Mouse (Mus musculus): ENCODE measurements around the gene Fgf3. TPM values are rescaled to one million over a fixed set of nuclear protein-coding genes. Genes with fewer than 3 reads are reported as not detected.
A peak's percentile ranks its signal among the peaks of the same experiment; 100 is the strongest.

Gene Fgf3
- polyA plus RNA-seq, 1 experiment, result 7.0 TPM

DNA sequence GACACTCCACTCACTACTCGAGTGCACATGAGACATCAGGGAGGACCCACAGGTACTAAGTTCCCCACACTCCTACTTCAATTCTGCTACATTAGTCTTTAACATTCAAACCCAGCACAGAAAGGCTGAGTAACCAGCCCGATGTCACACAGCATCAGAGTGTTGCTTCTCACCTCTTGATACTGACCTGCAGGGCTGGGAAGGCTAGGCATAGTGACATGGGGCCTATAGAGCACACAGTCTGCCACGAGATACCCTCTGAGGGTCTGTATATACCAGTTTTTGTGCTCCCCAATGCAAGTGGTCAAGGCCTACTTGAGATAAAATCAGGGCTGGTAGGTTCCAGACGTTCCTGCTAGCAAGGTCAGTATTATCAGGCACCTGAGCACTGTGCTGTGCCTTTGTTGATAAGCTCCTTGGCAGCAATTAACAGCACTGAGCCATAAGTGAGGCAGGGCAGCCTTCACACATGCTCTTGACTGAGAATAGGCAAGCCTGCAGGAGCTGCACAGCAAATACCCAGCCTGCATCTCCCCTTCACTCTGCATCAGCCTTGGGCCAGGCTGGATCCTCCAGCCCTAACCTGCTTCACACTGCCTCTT is 29.8 kb upstream of the Fgf3 start:
- peaks cover 63% of the 10 kb centered on the region for H3K27me3 ChIP-seq (replicated peaks)

DNA sequence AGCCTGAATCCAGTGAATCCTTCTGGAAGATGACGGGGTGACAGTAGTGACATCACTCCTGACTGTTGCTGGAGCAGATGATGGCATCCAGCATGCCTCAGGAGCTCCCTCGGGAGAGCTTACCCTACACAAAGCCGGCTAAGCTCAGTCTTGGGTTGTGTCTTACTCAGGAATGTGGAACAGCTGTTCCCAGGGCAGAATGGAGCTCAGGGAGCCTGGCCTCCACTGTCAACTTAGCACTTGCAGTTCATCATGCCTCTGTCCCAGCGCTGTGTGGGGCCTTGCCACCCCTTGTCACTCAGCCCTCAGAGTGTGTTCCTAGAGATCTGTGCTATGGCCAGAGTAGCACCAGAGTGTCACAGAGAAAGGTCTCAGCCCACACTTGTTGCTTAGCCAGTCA is 26.4 kb upstream of the Fgf3 start:
- H3K27me3 ChIP-seq (replicated peaks), result peaks cover 58% of the 10 kb centered on the region
- TF ChIP-seq GATA1 (IDR thresholded peaks at IDR 0.05; ENCODE audit: borderline replicate concordance, low read length) (no peak), FLI1 (IDR thresholded peaks at IDR 0.05; ENCODE audit: low read length) (no peak)
- no peak overlapping the region for H3K4me3 ChIP-seq (replicated peaks)
- no peaks in the 10 kb centered on the region for H3K9me3 ChIP-seq
- peaks cover 45% of the 10 kb centered on the region for H3K4me1 ChIP-seq
- H3K36me3 ChIP-seq (replicated peaks; ENCODE audit: low read length), result no peaks in the 10 kb centered on the region

More for the DNA sequence above, 29.8 kb upstream of the Fgf3 start:
- TF ChIP-seq FLI1 (IDR thresholded peaks at IDR 0.05; ENCODE audit: low read length) (no peak), GATA1 (IDR thresholded peaks at IDR 0.05; ENCODE audit: borderline replicate concordance, low read length) (no peak)
- H3K4me3 ChIP-seq (replicated peaks), result no peak overlapping the region
- peaks cover 44% of the 10 kb centered on the region for H3K4me1 ChIP-seq
- no peaks in the 10 kb centered on the region for H3K36me3 ChIP-seq (replicated peaks; ENCODE audit: low read length)
- H3K9me3 ChIP-seq, result no peaks in the 10 kb centered on the region

DNA sequence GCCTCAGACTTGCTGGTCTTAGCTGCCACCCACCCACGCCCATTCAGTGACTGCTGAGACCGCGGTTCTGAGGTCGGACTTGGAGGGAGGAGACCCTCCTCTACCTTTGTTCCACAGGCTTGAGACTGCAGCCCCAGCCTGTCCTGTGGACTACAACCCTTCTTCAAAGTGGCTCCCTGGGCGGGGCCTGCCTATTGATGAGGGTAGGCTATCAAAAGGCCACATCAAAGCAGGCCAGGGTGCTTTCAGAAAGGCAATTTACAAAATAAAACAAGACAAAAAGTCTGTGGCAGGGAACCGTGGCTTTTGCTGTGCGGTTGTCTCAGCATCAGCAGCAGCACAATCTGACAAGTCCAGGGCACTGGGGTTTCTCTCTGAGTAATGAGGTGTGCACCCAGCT is 16.0 kb upstream of the Fgf3 start:
- peaks cover 77% of the 10 kb centered on the region for H3K27me3 ChIP-seq (replicated peaks)
- H3K9me3 ChIP-seq, result peaks cover 19% of the 10 kb centered on the region
- no peak for TF ChIP-seq FLI1 (IDR thresholded peaks at IDR 0.05; ENCODE audit: low read length)
- no peak for TF ChIP-seq GATA1 (IDR thresholded peaks at IDR 0.05; ENCODE audit: borderline replicate concordance, low read length)
- H3K4me1 ChIP-seq, result no peaks in the 10 kb centered on the region
- H3K4me3 ChIP-seq (replicated peaks), result no peak overlapping the region
- no peaks in the 10 kb centered on the region for H3K36me3 ChIP-seq (replicated peaks; ENCODE audit: low read length)

DNA sequence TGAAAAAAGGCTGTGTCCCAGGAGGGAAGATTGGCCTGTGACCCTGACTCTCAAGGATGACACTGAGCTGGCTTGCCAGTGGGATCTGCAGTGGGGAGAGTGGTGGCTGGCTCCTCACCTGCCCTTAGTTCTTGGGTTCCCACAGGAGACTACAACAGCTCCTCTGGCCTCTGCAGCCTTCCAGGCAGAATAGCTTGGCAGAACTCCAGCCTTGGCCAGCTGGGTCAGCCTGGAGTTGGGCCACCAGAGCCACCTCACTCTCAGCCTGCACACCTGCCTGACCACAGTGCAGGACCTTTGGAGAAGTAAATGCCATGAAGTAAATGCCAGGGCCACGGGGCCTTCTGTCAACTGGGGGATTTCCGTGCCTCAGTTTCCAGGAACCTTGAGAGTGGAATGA is 13.9 kb upstream of the Fgf3 start:
- Histone ChIP-seq H3K4me1 (no peaks in the 10 kb centered on the region), H3K4me3 (replicated peaks) (no peak overlapping the region), H3K36me3 (replicated peaks; ENCODE audit: low read length) (no peaks in the 10 kb centered on the region), H3K27me3 (replicated peaks) (peaks cover 87% of the 10 kb centered on the region), H3K9me3 (peaks cover 4% of the 10 kb centered on the region)
- TF ChIP-seq GATA1 (IDR thresholded peaks at IDR 0.05; ENCODE audit: borderline replicate concordance, low read length) (no peak), FLI1 (IDR thresholded peaks at IDR 0.05; ENCODE audit: low read length) (no peak)

DNA sequence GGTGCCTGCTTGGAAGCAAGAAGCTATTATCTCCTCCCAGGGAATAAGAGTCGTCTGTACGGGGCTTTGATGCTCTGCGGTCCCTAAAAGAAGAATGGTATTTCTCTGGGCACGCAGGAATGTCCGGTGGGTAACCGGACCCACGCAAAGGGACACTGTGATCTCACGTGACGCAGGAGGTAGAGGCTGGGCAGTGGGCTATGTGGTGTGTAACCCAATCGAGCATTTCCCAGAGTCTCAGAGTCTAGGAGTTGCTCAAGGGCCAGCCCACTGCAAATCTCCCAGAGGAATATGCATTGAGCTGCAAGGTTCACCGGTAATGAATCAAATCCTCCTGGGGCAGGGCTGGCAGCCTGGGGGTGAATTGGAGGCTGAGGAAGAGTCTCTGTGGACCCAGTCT is 9.5 kb upstream of the Fgf3 start:
- no peaks in the 10 kb centered on the region for H3K4me1 ChIP-seq
- H3K9me3 ChIP-seq, result no peaks in the 10 kb centered on the region
- TF ChIP-seq FLI1 (IDR thresholded peaks at IDR 0.05; ENCODE audit: low read length) (no peak), GATA1 (IDR thresholded peaks at IDR 0.05; ENCODE audit: borderline replicate concordance, low read length) (no peak)
- no peaks in the 10 kb centered on the region for H3K36me3 ChIP-seq (replicated peaks; ENCODE audit: low read length)
- H3K4me3 ChIP-seq (replicated peaks), result no peak overlapping the region
- peaks cover 92% of the 10 kb centered on the region for H3K27me3 ChIP-seq (replicated peaks)

DNA sequence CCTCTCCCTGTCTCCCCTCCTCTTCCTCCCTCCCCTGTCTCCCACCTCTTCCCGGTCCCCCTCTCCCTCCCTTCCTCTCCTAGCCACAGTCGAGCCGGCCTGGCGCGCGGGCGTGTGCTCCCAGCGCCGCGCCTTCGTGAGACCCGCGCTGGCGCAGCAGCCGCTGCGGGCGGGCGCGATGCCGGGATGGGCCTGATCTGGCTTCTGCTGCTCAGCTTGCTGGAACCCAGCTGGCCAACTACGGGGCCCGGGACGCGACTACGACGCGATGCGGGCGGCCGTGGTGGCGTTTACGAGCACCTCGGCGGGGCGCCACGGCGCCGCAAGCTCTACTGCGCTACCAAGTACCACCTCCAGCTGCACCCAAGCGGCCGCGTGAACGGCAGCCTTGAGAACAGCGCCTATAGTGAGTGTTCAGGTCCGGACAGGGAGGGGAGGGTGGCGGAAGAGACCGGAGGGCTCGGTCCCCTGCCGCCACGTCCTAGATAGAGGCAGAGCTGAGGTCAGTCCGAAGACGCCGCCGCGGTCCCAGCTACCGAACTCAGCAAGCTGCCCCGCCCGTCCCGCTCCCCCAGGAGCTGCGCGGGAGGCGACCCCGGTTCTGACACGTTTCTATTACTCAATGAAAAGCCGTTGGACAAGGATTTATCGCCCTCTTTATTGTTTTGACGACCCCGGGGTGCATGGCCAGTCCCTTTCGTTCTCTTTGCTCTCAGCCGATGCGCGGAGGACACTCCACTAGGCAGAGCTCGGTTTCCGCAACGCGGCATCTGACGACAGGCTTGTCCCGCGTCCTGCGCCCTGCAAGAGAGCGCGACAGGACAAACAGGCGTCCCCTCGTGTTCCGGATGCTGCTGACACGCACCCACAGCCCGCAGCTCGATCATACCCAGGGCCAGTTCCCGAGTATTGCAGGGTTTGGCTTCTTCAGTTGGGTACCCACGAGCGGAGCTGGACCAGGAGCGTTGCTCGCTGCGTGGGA is 930 bp downstream of the Fgf3 start:
- peaks cover 97% of the 10 kb centered on the region for H3K27me3 ChIP-seq (replicated peaks)

DNA sequence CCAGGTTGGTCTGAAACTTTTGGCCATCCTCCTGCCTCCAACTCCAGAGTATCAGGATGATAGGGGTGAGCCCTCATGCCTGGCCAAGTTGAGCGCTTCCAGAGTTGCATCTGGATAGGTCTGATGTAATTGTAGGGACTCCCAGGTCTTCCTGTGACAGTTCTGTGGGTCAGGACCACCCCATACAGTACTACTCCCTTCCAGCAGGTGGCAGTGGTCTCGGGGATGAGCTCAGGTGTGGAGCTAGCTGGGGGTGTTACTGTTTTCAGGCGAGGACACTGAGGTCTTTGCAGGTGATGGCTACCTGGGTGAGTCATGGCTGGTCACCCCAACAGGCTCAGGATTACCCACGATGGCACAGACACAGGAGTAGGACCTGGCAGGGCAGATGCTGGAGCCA is 8.3 kb downstream of the Fgf3 start:
- Histone ChIP-seq H3K4me1 (no peaks in the 10 kb centered on the region), H3K4me3 (replicated peaks) (no peak overlapping the region), H3K36me3 (replicated peaks; ENCODE audit: low read length) (no peaks in the 10 kb centered on the region), H3K27me3 (replicated peaks) (peaks cover 82% of the 10 kb centered on the region), H3K9me3 (no peaks in the 10 kb centered on the region)
- no peak for TF ChIP-seq FLI1 (IDR thresholded peaks at IDR 0.05; ENCODE audit: low read length)
- TF ChIP-seq GATA1 (IDR thresholded peaks at IDR 0.05; ENCODE audit: borderline replicate concordance, low read length), result no peak

More for the DNA sequence above, 930 bp downstream of the Fgf3 start:
- no peak for TF ChIP-seq GATA1 (IDR thresholded peaks at IDR 0.05; ENCODE audit: borderline replicate concordance, low read length)
- TF ChIP-seq FLI1 (IDR thresholded peaks at IDR 0.05; ENCODE audit: low read length), result no peak
- Histone ChIP-seq H3K9me3 (no peaks in the 10 kb centered on the region), H3K4me3 (replicated peaks) (peak overlapping the region; percentile 90), H3K36me3 (replicated peaks; ENCODE audit: low read length) (no peaks in the 10 kb centered on the region), H3K4me1 (peaks cover 29% of the 10 kb centered on the region)

DNA sequence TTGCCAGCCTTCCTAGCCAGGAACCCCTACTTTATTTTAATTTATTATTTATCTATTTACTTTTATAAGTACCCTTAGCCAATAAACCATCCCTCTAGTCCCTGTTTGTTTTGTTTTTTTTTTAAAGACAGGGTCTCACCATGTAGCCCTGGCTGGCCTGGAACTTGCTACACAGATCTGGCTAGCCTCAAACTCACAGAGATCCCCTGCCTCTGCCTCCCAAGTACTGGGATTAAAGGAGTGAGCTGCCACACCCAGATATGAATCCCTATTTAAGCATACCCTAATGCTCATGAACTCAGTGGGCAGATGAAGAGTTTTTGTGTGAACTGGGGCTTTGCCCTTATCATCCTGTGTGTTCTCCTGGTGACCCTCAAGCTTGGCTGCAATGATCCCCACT is 9.2 kb downstream of the Fgf3 start, which contains the start of gene Fgf4:
TSS of gene Fgf4 (plus strand) at position 301 of the 400 bp plus-strand sequence.
- Histone ChIP-seq H3K9me3 (no peaks in the 10 kb centered on the region), H3K27me3 (replicated peaks) (peaks cover 80% of the 10 kb centered on the region), H3K4me3 (replicated peaks) (no peak within 1 kb of the TSS), H3K4me1 (no peaks in the 10 kb centered on the region), H3K36me3 (replicated peaks; ENCODE audit: low read length) (no peaks in the 10 kb centered on the region)
- TF ChIP-seq FLI1 (IDR thresholded peaks at IDR 0.05; ENCODE audit: low read length) (no peak), GATA1 (IDR thresholded peaks at IDR 0.05; ENCODE audit: borderline replicate concordance, low read length) (no peak)

DNA sequence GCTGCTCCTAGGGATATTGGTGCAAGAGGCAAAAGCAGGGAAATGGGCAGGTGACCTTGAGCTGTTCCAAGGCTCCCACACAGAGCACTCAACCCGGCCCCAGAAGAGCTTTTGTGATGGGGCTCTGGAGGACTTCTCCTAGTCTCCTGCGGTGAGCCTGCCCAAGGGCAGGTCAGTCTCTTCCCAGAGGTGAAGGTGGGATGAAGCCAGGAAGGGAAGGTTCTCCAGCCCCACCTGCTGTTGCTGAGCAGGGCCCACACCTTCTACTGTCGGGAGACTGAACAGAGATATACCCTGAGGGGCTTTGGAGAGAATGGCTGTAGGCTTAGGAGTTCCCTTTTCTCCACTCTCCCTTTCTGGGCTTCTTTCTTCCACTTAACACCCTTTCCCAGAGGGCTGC is 13.4 kb downstream of the Fgf3 start:
- Histone ChIP-seq H3K36me3 (replicated peaks; ENCODE audit: low read length) (no peaks in the 10 kb centered on the region), H3K4me1 (no peaks in the 10 kb centered on the region), H3K9me3 (no peaks in the 10 kb centered on the region), H3K27me3 (replicated peaks) (peaks cover 84% of the 10 kb centered on the region), H3K4me3 (replicated peaks) (no peak overlapping the region)
- TF ChIP-seq GATA1 (IDR thresholded peaks at IDR 0.05; ENCODE audit: borderline replicate concordance, low read length), result no peak
- no peak for TF ChIP-seq FLI1 (IDR thresholded peaks at IDR 0.05; ENCODE audit: low read length)

DNA sequence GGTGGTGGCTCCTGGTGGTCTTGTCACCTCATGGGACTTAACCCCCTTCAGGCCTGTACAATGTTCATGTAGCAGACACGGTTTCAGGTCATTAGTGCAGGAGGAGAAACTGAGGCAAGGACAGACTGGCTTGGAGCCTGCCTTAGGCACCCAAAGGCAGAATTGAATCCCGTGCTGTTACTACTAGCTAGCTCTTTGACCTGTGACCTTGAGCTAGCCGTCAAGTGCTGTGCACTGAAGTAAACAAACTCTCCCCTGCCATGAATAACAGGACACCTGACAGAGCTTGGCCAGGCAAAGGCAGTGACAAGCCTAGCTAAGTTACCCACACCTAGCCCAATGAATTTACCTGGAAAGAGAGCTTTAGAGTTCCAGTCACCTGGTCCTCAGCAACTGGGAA is 17.1 kb downstream of the Fgf3 start:
- Histone ChIP-seq H3K27me3 (replicated peaks) (peaks cover 82% of the 10 kb centered on the region), H3K9me3 (no peaks in the 10 kb centered on the region), H3K36me3 (replicated peaks; ENCODE audit: low read length) (no peaks in the 10 kb centered on the region), H3K4me3 (replicated peaks) (no peak overlapping the region), H3K4me1 (peaks cover 6% of the 10 kb centered on the region)
- no peak for TF ChIP-seq GATA1 (IDR thresholded peaks at IDR 0.05; ENCODE audit: borderline replicate concordance, low read length)
- TF ChIP-seq FLI1 (IDR thresholded peaks at IDR 0.05; ENCODE audit: low read length), result no peak

Data from megakaryocyte, embryonic 14.5 days (primary cell).